ENCODE assay signal across 8 mouse cellular contexts in genomic region chr10:10812750-10813711, GRCm38 (mm10).
DNase-seq lines count a peak whose midpoint lies in the region; ATAC-seq and TF ChIP-seq lines count a peak whose summit lies in the region.

No protein-coding gene starts in this region.

- no peak for TF ChIP-seq POLR2A in liver, adult 2 months (IDR thresholded peaks at IDR 0.05; ENCODE audit: extremely low read depth, insufficient read depth, low read length)
- no peak for TF ChIP-seq POLR2A in brain, embryonic 14.5 days (IDR thresholded peaks at IDR 0.05; ENCODE audit: borderline replicate concordance, extremely low read depth, insufficient read depth, insufficient read length, poor library complexity, severe bottlenecking)

- no peaks in the 10 kb centered on the region for H3K9me3 ChIP-seq in liver, embryonic 12.5 days (replicated peaks)
- H3K9me3 ChIP-seq in forebrain, embryonic 13.5 days (replicated peaks) = no peaks in the 10 kb centered on the region
- no peaks in the 10 kb centered on the region for H3K9me3 ChIP-seq in kidney, embryonic 16.5 days (ENCODE audit: low read length)

- H3K4me2 ChIP-seq in liver, embryonic 12.5 days = no peak overlapping the region
- no peak overlapping the region for H3K4me2 ChIP-seq in forebrain, embryonic 13.5 days
- no peak overlapping the region for H3K4me2 ChIP-seq in kidney, embryonic 16.5 days (replicated peaks; ENCODE audit: low read depth, low read length)

- intact Hi-C loops in left cerebral cortex, postnatal 25 days (cut with DNase I) = no loop called here

- no peak overlapping the region for H3K4me3 ChIP-seq in liver, adult 2 months (ENCODE audit: insufficient read depth, low read depth, low read length)
- H3K4me3 ChIP-seq in liver, embryonic 12.5 days = no peak overlapping the region
- no peak overlapping the region for H3K4me3 ChIP-seq in forebrain, embryonic 13.5 days
- no peak overlapping the region for H3K4me3 ChIP-seq in kidney, embryonic 16.5 days (ENCODE audit: low read length)

- no peak for TF ChIP-seq CTCF in liver, adult 2 months (IDR thresholded peaks at IDR 0.05; ENCODE audit: low read depth, low read length)
- TF ChIP-seq CTCF in brain, embryonic 14.5 days (IDR thresholded peaks at IDR 0.05; ENCODE audit: borderline replicate concordance, extremely low read depth, insufficient read depth, insufficient read length) = no peak

- peak; percentile 16 for DNase-seq in liver, adult 2 months (ENCODE audit: extremely low read depth, low read depth, low spot score)
- peak; percentile 90 for DNase-seq in brain, embryonic 14.5 days (ENCODE audit: low read depth)
- peak; percentile 34 to 78 for DNase-seq in left cerebral cortex, postnatal 25 days (ENCODE audit: low spot score in 2 of 2)
- peak; percentile 67 for DNase-seq in right cerebral cortex, postnatal 14 days

- no peaks in the 10 kb centered on the region for H3K79me2 ChIP-seq in liver, adult 2 months (ENCODE audit: control insufficient read depth, insufficient read depth, low read length)

- no peak overlapping the region for H3K27ac ChIP-seq in liver, adult 2 months (replicated peaks; ENCODE audit: insufficient read depth, low read depth, low read length)
- no peak overlapping the region for H3K27ac ChIP-seq in liver, embryonic 12.5 days
- peak overlapping the region; percentile 11 for H3K27ac ChIP-seq in forebrain, embryonic 13.5 days
- no peak overlapping the region for H3K27ac ChIP-seq in kidney, embryonic 16.5 days (ENCODE audit: low read length)

- H3K27me3 ChIP-seq in liver, adult 2 months (ENCODE audit: control insufficient read depth, insufficient read depth, low read length) = no peaks in the 10 kb centered on the region
- no peaks in the 10 kb centered on the region for H3K27me3 ChIP-seq in liver, embryonic 12.5 days (replicated peaks)
- H3K27me3 ChIP-seq in forebrain, embryonic 13.5 days = no peaks in the 10 kb centered on the region
- no peaks in the 10 kb centered on the region for H3K27me3 ChIP-seq in kidney, embryonic 16.5 days (ENCODE audit: insufficient read depth, low read length)

- no peaks in the 10 kb centered on the region; the same call in 1 of the 2 replicates for H3K4me1 ChIP-seq in liver, adult 2 months (ENCODE audit: control insufficient read depth, insufficient read depth, low read length)
- no peaks in the 10 kb centered on the region for H3K4me1 ChIP-seq in liver, embryonic 12.5 days
- peaks cover 15% of the 10 kb centered on the region for H3K4me1 ChIP-seq in forebrain, embryonic 13.5 days
- H3K4me1 ChIP-seq in kidney, embryonic 16.5 days (ENCODE audit: insufficient read depth, low read length) = no peaks in the 10 kb centered on the region

- no peak for ATAC-seq in liver, embryonic 12.5 days
- peak; percentile 89 for ATAC-seq in forebrain, embryonic 13.5 days
- ATAC-seq in kidney, embryonic 16.5 days (ENCODE audit: low FRiP score, low TSS enrichment) = no peak
- ATAC-seq in megakaryocyte, adult 5-6 weeks (ENCODE audit: poor library complexity, severe bottlenecking) = no peak

- no peak overlapping the region for H3K9ac ChIP-seq in liver, adult 2 months (ENCODE audit: low read depth, low read length)
- H3K9ac ChIP-seq in liver, embryonic 12.5 days = no peak overlapping the region
- no peak overlapping the region for H3K9ac ChIP-seq in forebrain, embryonic 13.5 days
- no peak overlapping the region for H3K9ac ChIP-seq in kidney, embryonic 16.5 days (replicated peaks; ENCODE audit: low read length)

- 51% methylated on average over 5 of the region's 5 CpGs for WGBS in liver, adult 2 months
- 48% methylated on average over 5 of the region's 5 CpGs for WGBS in liver, embryonic 12.5 days (ENCODE audit: insufficient replicate concordance)
- WGBS in forebrain, embryonic 13.5 days = 18% methylated on average over 5 of the region's 5 CpGs
- WGBS in kidney, embryonic 16.5 days = 63% methylated on average over 5 of the region's 5 CpGs

- H3K36me3 ChIP-seq in liver, adult 2 months (ENCODE audit: control insufficient read depth, insufficient read depth, low read length) = no peaks in the 10 kb centered on the region
- no peaks in the 10 kb centered on the region for H3K36me3 ChIP-seq in liver, embryonic 12.5 days
- H3K36me3 ChIP-seq in forebrain, embryonic 13.5 days (ENCODE audit: poor library complexity, severe bottlenecking) = no peaks in the 10 kb centered on the region
- H3K36me3 ChIP-seq in kidney, embryonic 16.5 days (ENCODE audit: insufficient read depth, low read length) = no peaks in the 10 kb centered on the region

Comparison
In these comparisons a context has a peak if more than half of its experiments do, and no peak if none do; other contexts are left out.
1. DNase-seq: peak in every context shown above with its lines; median percentile 90 in brain, embryonic 14.5 days; 67 in right cerebral cortex, postnatal 14 days; 56 in left cerebral cortex, postnatal 25 days; 16 in liver, adult 2 months.